Mouse (Mus musculus) midbrain, embryonic 11.5 days (tissue): Measurements from ENCODE around the gene Sox30. TPM values are rescaled to one million over a fixed set of nuclear protein-coding genes. Genes with fewer than 3 reads are reported as not detected.

Experiments used
- ATAC-seq: fragments of 200-750 bp; cut with Nextera tagmentation; 2 replicates; pipeline ENCODE4 v1.8.0; 2017; ENCODE audit warnings: moderate TSS enrichment, moderate library complexity; ENCODE audit not compliant: low FRiP score
- DNase-seq: peaks from one replicate; pipeline ENCODE4 v3.0.0; 2015; ENCODE audit warnings: low spot score; ENCODE audit errors: missing footprints
- H3K27ac ChIP-seq: fragments of 300-500 bp; sonication (generic); 2 replicates; pipeline ENCODE4 v1.5.1; 2014; ENCODE audit warnings: low read depth, low read length
- H3K27me3 ChIP-seq: fragments of 300-500 bp; sonication (generic); 2 replicates; pipeline ENCODE4 v1.6.1; 2014; ENCODE audit warnings: mild to moderate bottlenecking, low read length, moderate library complexity, mixed read lengths; ENCODE audit not compliant: control insufficient read depth, insufficient read depth
- H3K36me3 ChIP-seq: fragments of 300-500 bp; sonication (generic); 2 replicates; pipeline ENCODE4 v1.6.1; 2014; ENCODE audit warnings: mild to moderate bottlenecking, low read length, moderate library complexity, mixed read lengths; ENCODE audit not compliant: control insufficient read depth, insufficient read depth
- H3K4me1 ChIP-seq: fragments of 300-500 bp; sonication (generic); 2 replicates; pipeline ENCODE4 v1.6.1; 2014; ENCODE audit warnings: low read length; ENCODE audit not compliant: control insufficient read depth, insufficient read depth
- H3K4me2 ChIP-seq: fragments of 300-500 bp; sonication (generic); 2 replicates; pipeline ENCODE4 v1.6.1; 2014; ENCODE audit warnings: mild to moderate bottlenecking, moderate library complexity
- H3K4me3 ChIP-seq: fragments of 300-500 bp; sonication (generic); 2 replicates; pipeline ENCODE4 v1.5.1; 2014; ENCODE audit warnings: low read depth, low read length
- H3K9ac ChIP-seq: fragments of 300-500 bp; sonication (generic); 2 replicates; pipeline ENCODE4 v1.6.1; 2014; ENCODE audit warnings: low read length
- H3K9me3 ChIP-seq: fragments of 300-500 bp; sonication (generic); 2 replicates; pipeline ENCODE4 v1.6.1; 2016; ENCODE audit warnings: low read length; ENCODE audit not compliant: control insufficient read depth
- WGBS: fragments of 180-500 bp; shearing (Covaris S2); extraction: QIAGEN DNeasy Blood & Tissue Kit; methylation state at CpG from one replicate; pipeline ENCODE4 v1.1.7; 2014; 5-methylcytosine and 5-hydroxymethylcytosine counted together
- polyA plus RNA-seq: library from polyadenylated mRNA; unstranded; fragments of >200 nt; fragmentation: Nextera tagmentation; extraction: Ambion mirVana; gene quantifications from 2 replicates; pipeline ENCODE4 v1.2.1, GENCODE M21; 2014

Gene Sox30
- polyA plus RNA-seq = 0.18 and 0.21 TPM in 2 replicates

- H3K4me1 ChIP-seq = no peaks in the 10 kb centered on the region
- peaks cover 3% of the 10 kb centered on the region; the same call in 1 of the 2 replicates for H3K27me3 ChIP-seq
- H3K36me3 ChIP-seq = no peaks in the 10 kb centered on the region
- ATAC-seq (peak; percentile 96), DNase-seq (peak; percentile 96)
- H3K9me3 ChIP-seq = no peaks in the 10 kb centered on the region
- peak within 1 kb of the TSS; percentile 46 for H3K4me2 ChIP-seq
- peak within 1 kb of the TSS; percentile 64 for H3K9ac ChIP-seq
- peak within 1 kb of the TSS; percentile 17 for H3K27ac ChIP-seq
- 12% methylated on average over 71 of the region's 115 CpGs for WGBS
- peak within 1 kb of the TSS; percentile 49 for H3K4me3 ChIP-seq
These were observed at the start of gene Sox30 for GRCm38 (mm10) chr11:45979946-45980892. TSS of gene Sox30 (plus strand) at chr11:45980310.

- no peaks in the 10 kb centered on the region for H3K27me3 ChIP-seq
- 93% methylated on average over 10 of the region's 10 CpGs for WGBS
- no peak overlapping the region for H3K27ac ChIP-seq
- ATAC-seq (0 out of 2 replicates have a peak, but pooled peaks have one; percentile 30), DNase-seq (no peak)
- no peak overlapping the region for H3K9ac ChIP-seq
- H3K9me3 ChIP-seq = no peaks in the 10 kb centered on the region
- H3K36me3 ChIP-seq = peaks cover 6% of the 10 kb centered on the region; the same call in 1 of the 2 replicates
- no peaks in the 10 kb centered on the region for H3K4me1 ChIP-seq
- H3K4me3 ChIP-seq = no peak overlapping the region
- H3K4me2 ChIP-seq = no peak overlapping the region
These were observed 47.3 kb upstream of the Sox30 start for GRCm38 (mm10) chr11:45932771-45933170.

DNA sequence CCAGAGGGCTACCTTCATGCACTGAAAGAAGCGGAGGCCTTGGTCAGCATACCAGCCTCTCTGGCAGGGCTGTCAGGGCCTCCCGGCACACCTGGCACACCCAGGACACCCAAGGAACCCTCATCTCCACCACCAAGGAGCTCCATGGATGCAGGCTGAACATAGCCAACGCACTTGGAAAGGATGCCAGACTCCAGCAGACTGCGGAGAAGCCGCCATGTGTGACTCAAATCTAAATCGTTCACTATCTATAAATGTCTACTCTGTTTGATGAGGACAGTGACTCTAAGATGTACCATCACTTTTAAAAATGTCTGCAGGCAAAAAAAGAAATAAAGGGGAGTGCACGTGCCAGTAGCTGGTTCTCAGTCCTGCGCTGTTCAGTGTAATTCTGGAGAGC lies 42.6 kb upstream of the Sox30 start:
- Histone ChIP-seq H3K27ac (no peak overlapping the region), H3K27me3 (no peaks in the 10 kb centered on the region), H3K4me3 (no peak overlapping the region), H3K9ac (no peak overlapping the region), H3K36me3 (peaks cover 6% of the 10 kb centered on the region; the same call in 1 of the 2 replicates), H3K9me3 (no peaks in the 10 kb centered on the region), H3K4me1 (no peaks in the 10 kb centered on the region), H3K4me2 (no peak overlapping the region)
- DNase-seq = no peak
- no peak for ATAC-seq
- 96% methylated on average over 8 of the region's 8 CpGs for WGBS

- Histone ChIP-seq H3K36me3 (peaks cover 6% of the 10 kb centered on the region; the same call in 1 of the 2 replicates), H3K27ac (no peak overlapping the region), H3K9ac (no peak overlapping the region), H3K4me2 (no peak overlapping the region), H3K4me1 (peaks cover 12% of the 10 kb centered on the region), H3K4me3 (no peak overlapping the region), H3K9me3 (no peaks in the 10 kb centered on the region), H3K27me3 (no peaks in the 10 kb centered on the region)
- DNase-seq = no peak
- WGBS = 95% methylated on average over 8 of the region's 8 CpGs
- ATAC-seq = no peak
These were observed 41.2 kb upstream of the Sox30 start for GRCm38 (mm10) chr11:45938917-45939316.

- no peak for ATAC-seq
These were observed 37.8 kb upstream of the Sox30 start for GRCm38 (mm10) chr11:45942281-45942680.

GRCm38 (mm10) chr11:45943108-45943705 lies 36.9 kb upstream of the Sox30 start:
- Histone ChIP-seq H3K4me1 (peaks cover 12% of the 10 kb centered on the region), H3K4me3 (peak overlapping the region; percentile 81), H3K36me3 (no peaks in the 10 kb centered on the region), H3K4me2 (peak overlapping the region; percentile 70), H3K27ac (no peak overlapping the region), H3K9ac (peak overlapping the region; percentile 87; the same call in 1 of the 2 replicates), H3K9me3 (no peaks in the 10 kb centered on the region), H3K27me3 (no peaks in the 10 kb centered on the region)
- DNase-seq (no peak), ATAC-seq (no peak)
- WGBS = 71% methylated on average over 7 of the region's 7 CpGs

More at GRCm38 (mm10) chr11:45942281-45942680, 37.8 kb upstream of the Sox30 start:
- no peak overlapping the region for H3K4me3 ChIP-seq
- H3K27ac ChIP-seq = no peak overlapping the region
- H3K9me3 ChIP-seq = no peaks in the 10 kb centered on the region
- H3K4me2 ChIP-seq = no peak overlapping the region
- H3K9ac ChIP-seq = no peak overlapping the region
- WGBS = 91% methylated on average over 7 of the region's 7 CpGs
- no peak for DNase-seq
- H3K36me3 ChIP-seq = no peaks in the 10 kb centered on the region
- peaks cover 12% of the 10 kb centered on the region for H3K4me1 ChIP-seq
- no peaks in the 10 kb centered on the region for H3K27me3 ChIP-seq

DNA sequence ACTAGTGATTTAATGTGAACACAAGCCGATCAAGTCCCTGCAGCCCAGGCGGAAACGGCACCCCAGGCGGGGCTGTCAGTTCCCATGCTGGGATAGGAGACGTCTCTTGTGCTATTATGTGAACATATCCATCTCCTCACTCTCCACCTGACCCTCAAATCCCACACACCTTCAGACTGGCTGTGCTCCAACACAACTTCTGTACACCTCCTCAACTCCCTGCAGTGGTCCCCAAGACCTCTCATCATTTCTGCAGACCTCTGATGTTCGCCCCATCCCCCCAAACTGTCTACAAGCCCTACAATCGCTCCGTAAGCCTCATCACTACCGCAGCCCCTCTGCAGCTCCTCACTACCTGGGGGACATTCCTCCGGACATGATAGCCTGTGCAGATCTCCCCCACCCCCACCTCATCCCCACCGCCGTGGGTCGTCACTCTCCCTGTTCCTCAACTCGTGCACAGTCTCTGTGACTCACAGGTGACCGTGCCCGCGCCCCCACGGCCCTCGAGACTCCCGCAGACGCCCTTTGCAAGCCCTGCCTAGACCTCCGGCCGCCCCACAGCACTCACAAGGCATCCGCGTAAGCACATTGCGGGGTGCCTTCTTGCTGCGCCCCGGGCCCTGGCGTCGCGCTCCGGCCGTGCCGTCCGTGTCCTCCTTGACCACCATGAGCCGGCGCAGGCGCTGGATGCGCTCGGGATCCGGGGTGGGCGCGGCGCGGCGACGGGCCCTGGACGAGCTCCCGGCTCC lies 36.0 kb upstream of the Sox30 start:
- peaks cover 12% of the 10 kb centered on the region for H3K4me1 ChIP-seq
- ATAC-seq = peak; percentile 69
- H3K27me3 ChIP-seq = no peaks in the 10 kb centered on the region
- WGBS = under 1% methylated on average over 49 of the region's 49 CpGs
- no peaks in the 10 kb centered on the region; the same call in 1 of the 2 replicates for H3K36me3 ChIP-seq
- peak overlapping the region; percentile 81 for H3K4me3 ChIP-seq
- H3K27ac ChIP-seq = peak overlapping the region; percentile 41; the same call in 1 of the 2 replicates
- H3K4me2 ChIP-seq = peak overlapping the region; percentile 70
- H3K9ac ChIP-seq = peak overlapping the region; percentile 87
- H3K9me3 ChIP-seq = no peaks in the 10 kb centered on the region
- DNase-seq = peak; percentile 90

DNA sequence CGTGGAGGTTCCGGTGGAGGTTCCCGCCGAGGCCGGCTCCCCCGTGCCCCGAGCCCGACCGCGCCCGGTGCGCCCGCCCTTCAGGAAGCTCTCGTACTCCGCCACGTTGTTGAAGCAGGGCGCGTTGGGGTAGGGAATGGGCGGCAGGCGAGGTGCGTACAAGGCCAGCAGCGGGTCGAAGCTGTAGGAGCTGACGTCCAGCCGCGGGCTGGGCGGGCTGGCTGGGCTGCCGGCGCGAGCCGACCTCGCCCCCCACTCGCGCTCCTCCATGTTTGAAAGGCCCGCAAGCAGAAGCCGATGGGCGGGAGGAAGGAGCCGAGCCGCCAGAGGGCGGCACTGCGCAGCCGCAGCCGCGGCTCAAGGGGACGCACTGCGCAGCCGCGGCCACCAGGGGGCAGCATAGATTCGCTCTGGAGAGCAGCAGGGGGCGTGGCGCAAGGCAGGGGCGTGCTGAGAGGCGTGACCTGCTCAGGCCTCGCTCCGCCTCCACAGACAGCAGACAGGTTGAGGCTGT lies 35.4 kb upstream of the Sox30 start, which contains the start of gene Lsm11:
Gene Lsm11 (minus strand): TSS at position 293 of the 514 bp plus-strand sequence.
- under 1% methylated on average over 51 of the region's 55 CpGs for WGBS
- Histone ChIP-seq H3K4me3 (peak within 1 kb of the TSS; percentile 81), H3K9ac (peak within 1 kb of the TSS; percentile 87), H3K36me3 (no peaks in the 10 kb centered on the region; the same call in 1 of the 2 replicates), H3K4me1 (peaks cover 12% of the 10 kb centered on the region), H3K4me2 (peak within 1 kb of the TSS; percentile 70), H3K27me3 (no peaks in the 10 kb centered on the region), H3K27ac (peak within 1 kb of the TSS; percentile 41; the same call in 1 of the 2 replicates), H3K9me3 (no peaks in the 10 kb centered on the region)
- ATAC-seq (peak; percentile 93), DNase-seq (peak; percentile 100)
